Mouse (Mus musculus): ENCODE measurements at regions not wholly inside any gene's neighbourhood (a gene's known extent, or its start where the extent isn't known, plus 50 kb on each side); places are given as distances from the start of the nearest gene placed in this dataset.

DNA sequence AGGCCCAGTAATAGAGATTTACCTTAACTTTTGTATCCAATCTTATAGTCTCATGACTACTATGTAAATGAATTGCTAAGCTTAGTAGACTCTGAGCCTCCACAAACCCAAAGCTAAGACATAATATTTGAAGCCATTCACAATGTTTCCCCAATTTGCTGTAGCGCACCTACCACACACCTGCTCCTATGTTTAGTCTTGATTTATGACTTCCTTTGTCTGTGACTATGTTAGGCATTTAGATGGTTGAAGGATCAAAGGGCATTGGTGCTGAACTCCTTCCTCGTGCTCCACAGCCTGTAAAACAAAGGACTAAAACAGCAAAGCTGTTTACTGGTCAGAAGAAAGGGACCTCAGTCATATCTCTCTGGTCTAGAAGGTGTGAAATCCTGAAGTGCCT is 210.0 kb downstream of the Parm1 start:
- Histone ChIP-seq H3K27me3 (ENCODE audit: control insufficient read depth, insufficient read depth, low read length) (no peaks in the 10 kb centered on the region), H3K4me3 (ENCODE audit: low read length) (no peak overlapping the region), H3K36me3 (ENCODE audit: control insufficient read depth, insufficient read depth, low read length) (no peaks in the 10 kb centered on the region), H3K4me2 (replicated peaks; ENCODE audit: low read depth, low read length) (no peak overlapping the region), H3K4me1 (ENCODE audit: control insufficient read depth, insufficient read depth, low read length) (peaks cover 3% of the 10 kb centered on the region; the same call in 1 of the 2 replicates), H3K9ac (ENCODE audit: low read depth, low read length) (no peak overlapping the region), H3K27ac (ENCODE audit: low read depth, low read length) (no peak overlapping the region), H3K9me3 (ENCODE audit: control insufficient read depth, low read length) (no peaks in the 10 kb centered on the region)
- peak; percentile 71 for ATAC-seq (ENCODE audit: low FRiP score, low TSS enrichment)
- WGBS = 16% methylated on average over 2 of the region's 2 CpGs

- WGBS = 79% methylated on average over 6 of the region's 6 CpGs
- no peaks in the 10 kb centered on the region for H3K27me3 ChIP-seq (ENCODE audit: control insufficient read depth, insufficient read depth, low read length)
- no peak overlapping the region for H3K4me2 ChIP-seq (replicated peaks; ENCODE audit: low read depth, low read length)
- H3K9ac ChIP-seq (ENCODE audit: low read depth, low read length) = no peak overlapping the region
- H3K27ac ChIP-seq (ENCODE audit: low read depth, low read length) = no peak overlapping the region
- ATAC-seq (ENCODE audit: low FRiP score, low TSS enrichment) = no peak
- no peaks in the 10 kb centered on the region for H3K9me3 ChIP-seq (ENCODE audit: control insufficient read depth, low read length)
- peaks cover 3% of the 10 kb centered on the region; the same call in 1 of the 2 replicates for H3K4me1 ChIP-seq (ENCODE audit: control insufficient read depth, insufficient read depth, low read length)
- H3K36me3 ChIP-seq (ENCODE audit: control insufficient read depth, insufficient read depth, low read length) = no peaks in the 10 kb centered on the region
- H3K4me3 ChIP-seq (ENCODE audit: low read length) = no peak overlapping the region
Observed at GRCm38 (mm10) chr5:91726118-91726500, 208.7 kb downstream of the Parm1 start.

DNA sequence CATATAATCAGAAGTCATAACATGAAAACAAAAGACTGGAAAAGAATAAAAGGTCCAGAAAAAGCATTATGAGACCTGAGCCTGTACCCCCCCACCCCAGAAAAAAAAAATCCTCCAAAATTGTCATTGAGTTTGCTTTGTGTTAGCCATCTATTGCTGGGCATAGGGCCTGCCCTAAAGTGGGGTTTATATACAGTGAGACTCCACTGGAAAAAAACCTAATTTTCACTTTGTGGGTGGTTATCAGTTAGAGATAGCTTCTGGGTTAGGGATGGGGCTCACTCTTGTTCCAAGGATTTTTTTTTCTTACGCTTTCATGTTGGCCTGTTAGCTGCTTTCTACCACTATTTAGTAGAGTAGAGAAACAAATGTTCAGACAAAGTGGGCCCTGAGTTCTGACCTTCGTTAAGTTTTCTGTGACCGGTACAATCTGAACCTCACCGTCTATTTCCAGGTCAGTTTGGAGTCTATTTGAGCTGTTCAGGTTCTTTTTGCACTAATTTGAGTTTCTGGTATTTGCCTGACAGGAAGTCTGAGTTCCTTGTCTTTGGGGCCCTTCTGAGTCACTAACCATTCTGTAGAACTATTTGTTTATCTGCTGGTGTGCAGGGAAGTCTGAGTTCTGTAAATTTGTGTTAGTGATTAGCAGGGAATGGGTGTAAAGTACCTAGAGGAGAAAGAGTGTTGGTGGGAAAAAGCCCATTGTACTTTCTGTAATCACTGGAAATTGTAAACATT is 208.1 kb downstream of the Parm1 start:
- Histone ChIP-seq H3K4me1 (ENCODE audit: control insufficient read depth, insufficient read depth, low read length) (peaks cover 3% of the 10 kb centered on the region; the same call in 1 of the 2 replicates), H3K9ac (ENCODE audit: low read depth, low read length) (no peak overlapping the region), H3K4me2 (replicated peaks; ENCODE audit: low read depth, low read length) (no peak overlapping the region), H3K27me3 (ENCODE audit: control insufficient read depth, insufficient read depth, low read length) (no peaks in the 10 kb centered on the region), H3K9me3 (ENCODE audit: control insufficient read depth, low read length) (no peaks in the 10 kb centered on the region), H3K27ac (ENCODE audit: low read depth, low read length) (no peak overlapping the region), H3K36me3 (ENCODE audit: control insufficient read depth, insufficient read depth, low read length) (no peaks in the 10 kb centered on the region), H3K4me3 (ENCODE audit: low read length) (no peak overlapping the region)
- 79% methylated on average over 4 of the region's 4 CpGs for WGBS
- ATAC-seq (ENCODE audit: low FRiP score, low TSS enrichment) = no peak

DNA sequence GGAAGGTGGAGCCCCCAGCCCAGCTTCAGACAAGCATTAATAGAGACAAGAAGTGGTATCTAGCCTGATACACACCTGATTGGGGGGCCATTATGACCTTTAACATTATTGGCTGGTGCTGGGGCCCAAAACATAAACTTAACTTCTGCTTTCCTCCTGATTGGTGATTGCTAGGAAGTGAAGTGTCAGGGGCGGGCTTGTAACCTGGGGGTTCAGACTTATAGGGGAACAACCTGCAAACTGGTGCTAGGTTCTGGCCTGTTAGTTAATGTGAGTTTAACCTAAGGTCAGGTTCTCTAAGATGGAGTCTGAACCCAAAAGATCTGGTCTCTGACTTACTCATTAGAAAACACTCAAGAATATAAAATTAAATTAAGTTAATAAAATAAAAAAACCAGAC is 207.5 kb downstream of the Parm1 start:
- Histone ChIP-seq H3K9me3 (ENCODE audit: control insufficient read depth, low read length) (no peaks in the 10 kb centered on the region), H3K36me3 (ENCODE audit: control insufficient read depth, insufficient read depth, low read length) (no peaks in the 10 kb centered on the region), H3K27ac (ENCODE audit: low read depth, low read length) (no peak overlapping the region), H3K27me3 (ENCODE audit: control insufficient read depth, insufficient read depth, low read length) (no peaks in the 10 kb centered on the region), H3K4me1 (ENCODE audit: control insufficient read depth, insufficient read depth, low read length) (peaks cover 3% of the 10 kb centered on the region; the same call in 1 of the 2 replicates), H3K4me3 (ENCODE audit: low read length) (no peak overlapping the region), H3K9ac (ENCODE audit: low read depth, low read length) (no peak overlapping the region), H3K4me2 (replicated peaks; ENCODE audit: low read depth, low read length) (no peak overlapping the region)
- no peak for ATAC-seq (ENCODE audit: low FRiP score, low TSS enrichment)
- WGBS = 93% methylated on average over 1 of the region's 1 CpGs

DNA sequence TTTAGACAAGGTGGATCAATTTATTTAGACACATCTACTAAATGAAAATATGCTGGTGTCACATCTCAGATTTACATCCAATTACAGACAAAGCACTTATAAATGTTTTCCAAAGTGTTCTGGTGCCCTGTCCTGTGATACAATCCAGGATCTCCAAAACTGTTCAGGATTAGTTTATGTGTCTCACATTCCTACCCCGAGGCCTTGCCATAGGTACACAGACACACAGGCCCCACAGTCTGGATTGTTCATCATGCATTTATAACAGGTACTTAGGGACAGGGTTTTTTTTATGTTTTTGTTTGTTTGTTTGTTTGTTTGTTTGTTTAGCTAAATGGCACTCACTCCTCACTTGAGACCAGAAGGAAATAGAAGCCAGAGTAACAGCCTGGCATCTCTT is 206.0 kb downstream of the Parm1 start:
- Histone ChIP-seq H3K9me3 (ENCODE audit: control insufficient read depth, low read length) (no peaks in the 10 kb centered on the region), H3K36me3 (ENCODE audit: control insufficient read depth, insufficient read depth, low read length) (no peaks in the 10 kb centered on the region), H3K4me2 (replicated peaks; ENCODE audit: low read depth, low read length) (no peak overlapping the region), H3K9ac (ENCODE audit: low read depth, low read length) (no peak overlapping the region), H3K27me3 (ENCODE audit: control insufficient read depth, insufficient read depth, low read length) (no peaks in the 10 kb centered on the region), H3K4me1 (ENCODE audit: control insufficient read depth, insufficient read depth, low read length) (peaks cover 3% of the 10 kb centered on the region; the same call in 1 of the 2 replicates), H3K27ac (ENCODE audit: low read depth, low read length) (no peak overlapping the region), H3K4me3 (ENCODE audit: low read length) (no peak overlapping the region)
- 77% methylated on average over 1 of the region's 1 CpGs for WGBS
- ATAC-seq (ENCODE audit: low FRiP score, low TSS enrichment) = no peak

GRCm38 (mm10) chr5:91722982-91723381 is 205.6 kb downstream of the Parm1 start:
- Histone ChIP-seq H3K27me3 (ENCODE audit: control insufficient read depth, insufficient read depth, low read length) (no peaks in the 10 kb centered on the region), H3K4me2 (replicated peaks; ENCODE audit: low read depth, low read length) (no peak overlapping the region), H3K9me3 (ENCODE audit: control insufficient read depth, low read length) (no peaks in the 10 kb centered on the region), H3K27ac (ENCODE audit: low read depth, low read length) (no peak overlapping the region), H3K9ac (ENCODE audit: low read depth, low read length) (no peak overlapping the region), H3K36me3 (ENCODE audit: control insufficient read depth, insufficient read depth, low read length) (no peaks in the 10 kb centered on the region), H3K4me3 (ENCODE audit: low read length) (no peak overlapping the region), H3K4me1 (ENCODE audit: control insufficient read depth, insufficient read depth, low read length) (peaks cover 3% of the 10 kb centered on the region; the same call in 1 of the 2 replicates)
- WGBS = 32% methylated on average over 5 of the region's 5 CpGs
- ATAC-seq (ENCODE audit: low FRiP score, low TSS enrichment) = no peak

DNA sequence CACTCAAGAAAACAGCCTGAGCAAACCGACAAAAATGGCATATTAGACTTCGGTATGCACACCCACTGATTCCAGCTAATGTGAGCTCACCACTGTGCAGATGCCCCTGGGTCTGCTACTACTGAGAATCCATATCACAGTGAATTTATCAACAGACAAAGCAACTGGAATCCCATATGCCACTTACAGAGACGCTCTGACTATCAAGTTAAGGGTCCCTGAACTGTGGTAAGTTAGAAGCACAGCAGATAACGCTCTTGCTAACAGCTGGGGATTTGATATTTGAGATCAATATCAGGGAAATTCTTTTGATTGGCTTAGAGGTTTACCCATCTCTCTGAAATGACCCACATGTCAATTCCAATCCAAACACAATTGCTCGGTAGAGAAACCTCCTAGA is 205.0 kb downstream of the Parm1 start:
- Histone ChIP-seq H3K27me3 (ENCODE audit: control insufficient read depth, insufficient read depth, low read length) (no peaks in the 10 kb centered on the region), H3K4me1 (ENCODE audit: control insufficient read depth, insufficient read depth, low read length) (peaks cover 3% of the 10 kb centered on the region; the same call in 1 of the 2 replicates), H3K36me3 (ENCODE audit: control insufficient read depth, insufficient read depth, low read length) (no peaks in the 10 kb centered on the region), H3K9ac (ENCODE audit: low read depth, low read length) (no peak overlapping the region), H3K4me3 (ENCODE audit: low read length) (no peak overlapping the region), H3K27ac (ENCODE audit: low read depth, low read length) (no peak overlapping the region), H3K4me2 (replicated peaks; ENCODE audit: low read depth, low read length) (no peak overlapping the region), H3K9me3 (ENCODE audit: control insufficient read depth, low read length) (no peaks in the 10 kb centered on the region)
- 85% methylated on average over 5 of the region's 5 CpGs for WGBS
- no peak for ATAC-seq (ENCODE audit: low FRiP score, low TSS enrichment)

DNA sequence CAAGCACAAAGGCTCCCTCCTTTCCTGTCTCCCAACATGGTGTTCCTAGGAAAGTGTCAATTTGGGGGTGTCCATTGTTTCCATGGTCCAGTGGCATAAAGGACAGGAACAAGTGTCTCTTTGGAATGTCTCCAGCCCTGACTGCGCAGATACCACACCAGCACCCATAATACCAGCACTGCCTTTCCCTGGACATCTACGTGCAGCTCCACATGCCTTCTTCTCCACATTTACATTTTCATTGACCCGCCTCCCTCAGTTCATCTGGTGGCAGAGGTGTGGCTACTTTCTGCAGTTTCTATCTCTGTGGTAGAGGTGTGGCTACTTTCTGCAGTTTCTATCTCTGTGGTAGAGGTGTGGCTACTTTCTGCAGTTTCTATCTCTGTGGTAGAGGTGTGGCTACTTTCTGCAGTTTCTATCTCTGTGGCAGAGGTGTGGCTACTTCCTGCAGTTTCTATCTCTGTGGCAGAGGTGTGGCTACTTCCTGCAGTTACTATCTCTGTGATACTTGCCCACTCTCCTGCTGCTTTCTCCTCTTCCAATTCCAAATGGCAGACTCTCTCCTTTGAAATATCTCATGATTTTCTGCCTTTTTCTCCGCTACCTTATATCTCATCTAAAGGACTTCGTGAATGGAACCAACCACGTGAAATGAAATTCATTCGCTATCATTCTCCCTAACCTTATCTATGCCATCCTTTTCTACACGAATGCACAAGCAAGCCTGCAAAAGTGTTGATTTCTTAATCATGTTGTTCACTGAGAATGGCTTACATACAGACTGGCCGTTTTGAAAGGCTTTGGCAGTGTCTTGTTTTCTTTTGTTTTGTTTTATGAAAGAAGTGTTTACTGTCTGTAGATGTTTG is 204.0 kb downstream of the Parm1 start:
- no peaks in the 10 kb centered on the region for H3K9me3 ChIP-seq (ENCODE audit: control insufficient read depth, low read length)
- no peak for ATAC-seq (ENCODE audit: low FRiP score, low TSS enrichment)
- no peaks in the 10 kb centered on the region for H3K27me3 ChIP-seq (ENCODE audit: control insufficient read depth, insufficient read depth, low read length)
- no peak overlapping the region for H3K27ac ChIP-seq (ENCODE audit: low read depth, low read length)
- H3K9ac ChIP-seq (ENCODE audit: low read depth, low read length) = no peak overlapping the region
- no peak overlapping the region for H3K4me2 ChIP-seq (replicated peaks; ENCODE audit: low read depth, low read length)
- H3K4me1 ChIP-seq (ENCODE audit: control insufficient read depth, insufficient read depth, low read length) = peaks cover 3% of the 10 kb centered on the region; the same call in 1 of the 2 replicates
- no peak overlapping the region for H3K4me3 ChIP-seq (ENCODE audit: low read length)
- no peaks in the 10 kb centered on the region for H3K36me3 ChIP-seq (ENCODE audit: control insufficient read depth, insufficient read depth, low read length)
- WGBS = 93% methylated on average over 9 of the region's 9 CpGs

DNA sequence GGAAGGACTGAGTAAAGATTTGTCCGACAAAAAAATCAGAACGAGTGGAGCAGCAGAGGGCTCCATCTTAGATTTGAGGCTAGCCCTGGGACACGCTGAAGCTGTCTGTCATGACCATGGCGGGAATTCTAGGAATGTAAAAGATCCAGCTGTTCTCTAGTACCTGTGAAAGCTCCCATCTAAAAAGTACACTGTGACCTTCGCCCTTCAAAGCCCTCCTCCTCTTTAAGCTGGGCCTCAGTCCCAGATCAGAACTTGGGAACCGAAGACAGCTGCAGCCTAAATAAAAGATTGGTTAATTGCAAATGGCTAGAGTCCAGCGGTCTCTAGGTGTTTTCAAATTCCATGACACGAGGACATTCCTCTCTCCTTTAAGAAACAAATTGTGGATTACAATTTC is 195.6 kb downstream of the Parm1 start:
- Histone ChIP-seq H3K27ac (ENCODE audit: low read depth, low read length) (no peak overlapping the region), H3K4me2 (replicated peaks; ENCODE audit: low read depth, low read length) (no peak overlapping the region), H3K27me3 (ENCODE audit: control insufficient read depth, insufficient read depth, low read length) (no peaks in the 10 kb centered on the region), H3K36me3 (ENCODE audit: control insufficient read depth, insufficient read depth, low read length) (no peaks in the 10 kb centered on the region), H3K9ac (ENCODE audit: low read depth, low read length) (no peak overlapping the region), H3K4me1 (ENCODE audit: control insufficient read depth, insufficient read depth, low read length) (0 out of 2 replicates have a peak, but pooled peaks cover 3% of the 10 kb centered on the region), H3K4me3 (ENCODE audit: low read length) (no peak overlapping the region), H3K9me3 (ENCODE audit: control insufficient read depth, low read length) (no peaks in the 10 kb centered on the region)
- 50% methylated on average over 8 of the region's 8 CpGs for WGBS
- ATAC-seq (ENCODE audit: low FRiP score, low TSS enrichment) = no peak; the same call in 1 of the 2 replicates
